Mouse (Mus musculus) activated CD4-positive, CD25-positive, alpha-beta regulatory T cell, adult 9 weeks (primary cell): ENCODE measurements around the gene Krtap29-1. TPM values are rescaled to one million over a fixed set of nuclear protein-coding genes. Genes with fewer than 3 reads are reported as not detected.

ENCODE experiments used
- polyA plus RNA-seq: library from polyadenylated mRNA; unstranded; fragments of 100-300 nt; shearing (Covaris generic); gene quantifications from one replicate; pipeline ENCODE4 v1.2.1, GENCODE M21; 2017

Gene Krtap29-1
- not detected for polyA plus RNA-seq

DNA sequence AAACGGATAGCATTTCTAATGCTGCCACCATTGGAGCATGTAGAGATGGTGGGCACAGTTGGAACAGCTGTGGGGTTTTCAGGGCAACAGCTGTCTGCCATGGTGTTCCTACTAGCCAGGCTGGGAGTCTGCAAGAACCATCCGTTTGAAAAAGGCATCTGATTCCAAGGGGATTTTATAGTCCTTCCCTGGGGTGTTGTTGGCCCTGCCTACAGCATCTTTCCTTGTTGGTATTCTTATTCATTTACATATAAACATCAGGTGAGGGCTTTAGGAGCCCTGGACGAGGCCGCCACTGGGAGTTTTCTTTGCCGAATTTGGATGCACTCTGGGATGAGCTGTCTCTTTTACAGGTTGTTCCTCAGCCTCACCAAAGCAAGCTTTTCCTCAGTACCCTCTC is at the start of gene Krtap29-1:
Krtap29-1 (minus strand) TSS at position 101 of the 400 bp plus-strand sequence.

DNA sequence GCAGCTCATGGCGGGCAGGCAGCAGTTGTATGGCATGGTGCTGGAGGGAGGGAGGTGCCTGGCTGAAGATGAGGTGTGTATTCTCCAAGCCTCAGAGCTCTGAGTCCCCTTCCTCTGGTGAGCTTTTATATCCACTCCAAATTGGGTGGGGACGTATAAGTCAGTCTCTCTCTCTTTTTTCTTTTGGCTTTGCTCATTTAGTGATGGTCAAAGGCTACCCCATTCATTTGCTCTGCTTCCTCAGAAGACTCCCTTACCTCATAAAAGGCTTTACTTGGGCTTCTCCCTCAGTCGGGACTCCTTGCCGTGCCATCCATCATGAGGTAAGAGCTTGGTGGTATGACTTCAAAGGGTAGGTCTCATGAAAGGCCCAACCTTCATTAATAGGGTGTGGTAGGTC is 37.3 kb upstream of the Krtap29-1 start, which contains the start of gene Krt33a:
Krt33a (minus strand) TSS at position 101 of the 400 bp plus-strand sequence.

DNA sequence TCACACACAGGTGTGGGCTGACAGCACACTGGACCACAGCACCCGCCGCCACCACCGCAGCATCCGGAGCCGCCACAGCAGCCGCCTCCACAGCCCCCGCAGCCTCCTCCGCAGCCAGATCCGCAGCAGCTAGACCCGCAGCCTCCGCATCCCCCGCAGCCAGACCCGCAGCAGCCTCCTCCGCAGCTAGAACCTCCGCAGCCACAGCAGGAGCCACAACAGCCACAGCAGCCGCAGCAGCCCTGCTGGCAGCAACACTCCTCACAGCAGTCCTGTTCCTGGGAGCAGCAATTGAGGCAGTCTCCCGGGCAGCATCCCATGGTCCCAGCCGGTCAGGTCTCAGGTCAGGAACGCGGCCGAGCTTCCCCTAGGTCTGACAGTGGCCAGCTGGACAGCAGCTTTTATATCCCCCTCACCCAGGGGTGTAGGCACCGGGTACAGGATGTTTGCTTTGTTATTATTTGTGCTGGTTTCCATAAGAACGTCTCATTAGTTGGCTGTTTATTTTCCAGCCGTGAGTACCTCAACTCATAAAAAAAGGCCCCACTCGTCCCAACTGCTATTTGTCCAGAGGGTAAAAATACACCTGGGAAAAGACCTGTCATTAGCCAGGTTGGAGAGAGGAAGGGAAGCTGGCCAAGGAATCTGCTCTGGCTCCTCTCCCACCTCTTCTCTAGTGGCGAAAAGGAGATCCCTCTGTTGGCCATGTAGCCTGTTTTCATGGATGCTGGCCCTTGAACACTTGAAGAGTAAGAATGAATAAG is 14.9 kb upstream of the Krtap29-1 start, which contains the start of gene Krtap17-1:
Krtap17-1 (minus strand) TSS at position 375 of the 764 bp plus-strand sequence.

DNA sequence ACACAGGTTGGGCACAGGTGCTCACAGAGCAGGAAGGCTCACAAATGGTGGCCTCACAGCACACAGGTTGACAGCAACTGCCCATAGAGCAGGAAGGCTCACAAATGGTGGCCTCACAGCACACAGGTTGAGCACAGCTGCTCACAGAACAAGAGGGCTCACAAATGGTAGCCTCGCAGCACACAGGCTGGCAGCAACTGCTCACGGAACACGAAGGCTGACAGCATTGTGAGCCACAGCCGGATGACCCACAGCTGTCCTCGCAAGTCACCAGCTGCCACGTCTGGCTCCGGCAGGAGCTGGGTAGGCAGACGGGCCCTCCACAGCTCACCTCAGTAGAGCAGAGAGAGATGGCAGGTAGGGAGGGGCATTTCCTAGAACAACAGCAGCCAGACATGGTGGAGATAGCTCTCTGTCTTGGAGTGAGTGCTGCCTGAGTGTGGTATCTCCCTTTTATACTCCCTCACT is 7.4 kb upstream of the Krtap29-1 start, which contains the start of gene Krtap16-1:
Krtap16-1 (minus strand) TSS at position 418 of the 468 bp plus-strand sequence.

DNA sequence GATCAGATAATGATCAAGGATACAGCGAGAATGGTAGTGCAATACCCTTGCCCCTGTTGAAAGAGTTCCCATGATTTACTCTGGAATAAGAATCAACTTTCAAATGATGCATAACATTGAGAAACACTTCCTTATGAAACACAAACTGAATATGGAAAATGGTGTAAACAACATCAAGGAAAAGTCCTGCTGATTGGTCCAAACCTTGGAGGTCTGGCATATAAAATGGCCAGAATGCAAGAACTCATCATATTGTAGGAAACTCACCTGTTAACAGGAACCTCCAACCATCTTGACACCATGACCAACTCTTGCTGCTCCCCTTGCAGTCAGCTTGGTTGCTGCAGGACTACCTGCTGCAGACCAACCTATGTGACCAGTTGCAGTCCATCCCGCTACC is 30.7 kb downstream of the Krtap29-1 start, which contains the start of gene Krtap9-5:
Krtap9-5 (plus strand) TSS at position 301 of the 400 bp plus-strand sequence.

DNA sequence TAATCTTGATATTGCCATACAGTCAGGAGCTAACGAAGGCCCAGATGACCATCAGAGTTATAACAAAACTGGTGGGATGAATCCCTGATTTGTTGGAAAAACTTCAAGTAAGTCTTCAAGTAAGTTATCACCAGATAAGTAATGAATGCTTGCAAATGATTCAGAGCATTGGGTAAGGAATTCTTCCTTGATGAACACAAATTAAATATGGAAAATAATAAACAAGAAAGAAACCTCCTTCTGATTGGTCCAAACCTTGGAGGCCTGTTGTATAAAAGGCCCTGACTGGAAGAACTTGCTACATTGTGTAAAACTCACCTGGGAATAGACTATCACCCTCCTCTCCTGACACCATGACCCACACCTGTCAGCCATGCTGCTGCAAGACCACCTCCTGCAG is 42.9 kb downstream of the Krtap29-1 start, which contains the start of gene Krtap31-2:
Krtap31-2 (plus strand) TSS at position 301 of the 400 bp plus-strand sequence.

Other genes with a start within 250 kb of the Krtap29-1 start
- gene Gm14180, start 244.8 kb downstream of the Krtap29-1 start, polyA plus RNA-seq = not detected
- not detected for gene Gm11595, start 206.1 kb downstream of the Krtap29-1 start, polyA plus RNA-seq
- not detected for gene Krtap4-8, start 198.3 kb downstream of the Krtap29-1 start, polyA plus RNA-seq
- not detected for gene Krtap4-9, start 193.9 kb downstream of the Krtap29-1 start, polyA plus RNA-seq
- not detected for gene Gm11596, start 185.6 kb downstream of the Krtap29-1 start, polyA plus RNA-seq
- gene Gm11569, start 180.1 kb downstream of the Krtap29-1 start, polyA plus RNA-seq = not detected
- gene Gm11554, start 174.6 kb downstream of the Krtap29-1 start, polyA plus RNA-seq = not detected
- gene Krtap4-13, start 169.2 kb downstream of the Krtap29-1 start, polyA plus RNA-seq = not detected
- not detected for gene Gm11564, start 163.4 kb downstream of the Krtap29-1 start, polyA plus RNA-seq
- not detected for gene 2300003K06Rik, start 141.0 kb downstream of the Krtap29-1 start, polyA plus RNA-seq
- not detected for gene Krtap4-16, start 127.4 kb downstream of the Krtap29-1 start, polyA plus RNA-seq
- not detected for gene Gm11568, start 121.1 kb downstream of the Krtap29-1 start, polyA plus RNA-seq
- gene Gm11559, start 114.6 kb downstream of the Krtap29-1 start, polyA plus RNA-seq = not detected
- gene Krtap9-1, start 105.7 kb downstream of the Krtap29-1 start, polyA plus RNA-seq = not detected
- not detected for gene Gm11567, start 99.9 kb downstream of the Krtap29-1 start, polyA plus RNA-seq
- not detected for gene Krtap31-1, start 71.1 kb downstream of the Krtap29-1 start, polyA plus RNA-seq
- not detected for gene Gm11565, start 64.3 kb downstream of the Krtap29-1 start, polyA plus RNA-seq
- not detected for gene Krtap31-2, start 42.8 kb downstream of the Krtap29-1 start, polyA plus RNA-seq
- not detected for gene Krtap9-5, start 30.6 kb downstream of the Krtap29-1 start, polyA plus RNA-seq
- gene Krtap16-1, start 7.5 kb upstream of the Krtap29-1 start, polyA plus RNA-seq = not detected
- gene Krtap17-1, start 14.9 kb upstream of the Krtap29-1 start, polyA plus RNA-seq = not detected
- gene Krt33a, start 37.2 kb upstream of the Krtap29-1 start, polyA plus RNA-seq = not detected
- gene Krt33b, start 50.8 kb upstream of the Krtap29-1 start, polyA plus RNA-seq = not detected
- not detected for gene Krt34, start 62.5 kb upstream of the Krtap29-1 start, polyA plus RNA-seq
- gene Krt31, start 71.5 kb upstream of the Krtap29-1 start, polyA plus RNA-seq = not detected
- gene Krt32, start 109.2 kb upstream of the Krtap29-1 start, polyA plus RNA-seq = not detected
- not detected for gene Krt35, start 117.2 kb upstream of the Krtap29-1 start, polyA plus RNA-seq
- gene Krt36, start 126.6 kb upstream of the Krtap29-1 start, polyA plus RNA-seq = not detected
- gene Krt13, start 142.5 kb upstream of the Krtap29-1 start, polyA plus RNA-seq = not detected
- not detected for gene Krt15, start 156.9 kb upstream of the Krtap29-1 start, polyA plus RNA-seq
- not detected for gene Krt19, start 169.6 kb upstream of the Krtap29-1 start, polyA plus RNA-seq
- gene Krt9, start 214.2 kb upstream of the Krtap29-1 start, polyA plus RNA-seq = not detected
- gene Krt14, start 228.5 kb upstream of the Krtap29-1 start, polyA plus RNA-seq = not detected